Mouse (Mus musculus) embryonic facial prominence, embryonic 11.5 days (tissue): ENCODE data around the gene Atp8b5. TPM values are rescaled to one million over a fixed set of nuclear protein-coding genes. Genes with fewer than 3 reads are reported as not detected.

Source experiments
- ATAC-seq: fragments of 200-750 bp; cut with Nextera tagmentation; replicated peaks from 2 replicates; pipeline ENCODE4 v1.8.0; 2017; ENCODE audit warnings: low read depth; ENCODE audit not compliant: insufficient number of reproducible peaks, low FRiP score, low TSS enrichment
- DNase-seq: peaks from one replicate; pipeline ENCODE4 v3.0.0-alpha.2; 2015; ENCODE audit warnings: low spot score
- H3K27ac ChIP-seq: fragments of 300-500 bp; sonication (generic); replicated peaks from 2 replicates; pipeline ENCODE4 v1.5.1; 2014; ENCODE audit warnings: mild to moderate bottlenecking, low read depth, low read length, control low read depth
- H3K27me3 ChIP-seq: fragments of 300-500 bp; sonication (generic); 2 replicates; pipeline ENCODE4 v1.6.1; 2014; ENCODE audit warnings: mild to moderate bottlenecking, low read length, moderate library complexity, mixed read lengths; ENCODE audit not compliant: control insufficient read depth, insufficient read depth
- H3K36me3 ChIP-seq: fragments of 300-500 bp; sonication (generic); replicated peaks from 2 replicates; pipeline ENCODE4 v1.6.1; 2014; ENCODE audit warnings: low read depth, mild to moderate bottlenecking, low read length, moderate library complexity, mixed read lengths; ENCODE audit not compliant: control insufficient read depth, insufficient read depth
- H3K4me1 ChIP-seq: fragments of 300-500 bp; sonication (generic); 2 replicates; pipeline ENCODE4 v1.6.1; 2014; ENCODE audit warnings: low read length, mixed read lengths; ENCODE audit not compliant: control insufficient read depth, insufficient read depth
- H3K4me2 ChIP-seq: fragments of 300-500 bp; sonication (generic); 2 replicates; pipeline ENCODE4 v1.6.1; 2014; ENCODE audit warnings: low read depth, mild to moderate bottlenecking, control low read depth, low read length, moderate library complexity
- H3K4me3 ChIP-seq: fragments of 300-500 bp; sonication (generic); 2 replicates; pipeline ENCODE4 v1.5.1; 2014; ENCODE audit warnings: low read depth, low read length, control low read depth
- H3K9ac ChIP-seq: fragments of 300-500 bp; sonication (generic); replicated peaks from 2 replicates; pipeline ENCODE4 v1.6.1; 2014; ENCODE audit warnings: mild to moderate bottlenecking, control low read depth, low read length
- H3K9me3 ChIP-seq: fragments of 300-500 bp; sonication (generic); replicated peaks from 2 replicates; pipeline ENCODE4 v1.6.1; 2016; ENCODE audit warnings: mild to moderate bottlenecking, low read length, inconsistent platforms, mixed read lengths; ENCODE audit not compliant: control insufficient read depth
- WGBS: fragments of 180-500 bp; shearing (Covaris S2); extraction: QIAGEN DNeasy Blood & Tissue Kit; methylation state at CpG from one replicate; pipeline ENCODE4 v1.1.7; 2014; 5-methylcytosine and 5-hydroxymethylcytosine counted together
- polyA plus RNA-seq: library from polyadenylated mRNA; unstranded; fragments of >200 nt; fragmentation: Nextera tagmentation; extraction: Ambion mirVana; gene quantifications from 2 replicates; pipeline ENCODE4 v1.2.1, GENCODE M21; 2014

The Atp8b5 gene
- polyA plus RNA-seq, 1 experiment from 2014 or later: 0.58 TPM

DNA sequence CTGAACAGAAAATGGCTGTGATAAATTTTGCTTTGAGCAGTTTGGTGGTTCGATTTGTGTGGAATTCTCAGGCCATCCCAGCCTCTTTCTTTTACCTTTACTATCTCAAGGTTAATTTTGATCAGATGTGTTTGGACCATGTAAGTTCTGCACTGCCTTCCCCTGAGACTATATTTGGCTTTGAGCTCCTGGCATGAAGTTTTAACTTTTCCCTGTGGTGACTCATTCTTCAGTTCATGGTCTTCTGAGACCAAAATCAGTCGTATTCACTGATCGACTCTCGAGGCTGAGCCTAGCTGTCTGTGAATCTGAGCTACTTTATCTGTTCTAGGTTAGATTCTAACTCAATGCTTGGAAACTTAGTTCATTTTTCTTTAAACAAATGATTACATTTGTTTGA, 21.2 kb upstream of the Atp8b5 start:
- no peak for DNase-seq
- Histone ChIP-seq H3K4me1 (no peaks in the 10 kb centered on the region), H3K27ac (no peak overlapping the region), H3K9me3 (no peaks in the 10 kb centered on the region), H3K27me3 (no peaks in the 10 kb centered on the region), H3K36me3 (no peaks in the 10 kb centered on the region), H3K4me3 (no peak overlapping the region), H3K4me2 (no peak overlapping the region), H3K9ac (no peak overlapping the region)
- no peak for ATAC-seq
- 80% methylated on average over 4 of the region's 4 CpGs for WGBS

DNA sequence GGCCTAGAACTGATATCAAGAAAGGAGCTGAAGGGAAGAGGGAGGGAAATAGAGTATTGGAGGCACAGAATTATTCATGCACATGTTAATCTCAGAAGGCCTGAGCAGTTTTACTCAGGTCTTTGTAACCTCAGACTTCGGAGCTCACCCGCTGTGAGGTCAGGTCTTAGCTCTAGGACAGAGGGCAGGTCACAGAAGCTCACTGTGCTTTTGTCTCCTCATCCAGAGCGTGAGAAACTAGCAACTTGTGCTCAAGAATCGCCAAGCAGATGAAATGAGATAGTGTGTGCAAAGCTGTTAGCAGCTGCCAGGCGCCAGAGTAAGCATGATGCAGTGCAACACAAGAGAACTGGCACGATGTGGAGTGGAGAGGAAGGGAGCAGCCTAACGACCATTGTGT, 18.9 kb upstream of the Atp8b5 start:
- Histone ChIP-seq H3K27me3 (no peaks in the 10 kb centered on the region), H3K4me3 (no peak overlapping the region), H3K4me1 (no peaks in the 10 kb centered on the region), H3K36me3 (no peaks in the 10 kb centered on the region), H3K9me3 (no peaks in the 10 kb centered on the region), H3K27ac (no peak overlapping the region), H3K9ac (no peak overlapping the region), H3K4me2 (no peak overlapping the region)
- DNase-seq (no peak), ATAC-seq (no peak)
- WGBS: 53% methylated on average over 7 of the region's 7 CpGs

DNA sequence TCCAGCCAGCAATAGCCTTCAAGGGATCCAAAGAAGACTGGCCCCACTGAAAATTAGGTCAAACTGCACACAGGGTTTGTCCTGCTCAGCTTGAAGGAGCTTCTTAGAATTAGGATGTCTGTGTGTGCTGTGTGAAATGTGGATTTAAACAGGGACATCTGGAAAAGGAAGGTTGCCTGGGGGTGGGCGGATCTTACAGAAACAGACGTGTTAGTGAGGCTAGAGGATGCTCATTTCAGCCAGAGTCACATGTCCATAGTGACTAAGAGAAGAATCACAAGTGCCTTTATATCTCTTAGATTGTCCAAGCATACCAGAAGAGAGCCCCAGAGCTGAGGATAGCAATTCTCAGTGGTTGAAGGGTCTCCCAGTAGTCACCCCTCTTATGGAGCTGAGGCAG, 18.1 kb upstream of the Atp8b5 start:
- Histone ChIP-seq H3K27me3 (no peaks in the 10 kb centered on the region), H3K4me1 (no peaks in the 10 kb centered on the region), H3K4me3 (no peak overlapping the region), H3K27ac (no peak overlapping the region), H3K36me3 (no peaks in the 10 kb centered on the region), H3K9ac (no peak overlapping the region), H3K4me2 (no peak overlapping the region), H3K9me3 (no peaks in the 10 kb centered on the region)
- ATAC-seq (no peak), DNase-seq (no peak)
- WGBS: 66% methylated on average over 2 of the region's 2 CpGs

DNA sequence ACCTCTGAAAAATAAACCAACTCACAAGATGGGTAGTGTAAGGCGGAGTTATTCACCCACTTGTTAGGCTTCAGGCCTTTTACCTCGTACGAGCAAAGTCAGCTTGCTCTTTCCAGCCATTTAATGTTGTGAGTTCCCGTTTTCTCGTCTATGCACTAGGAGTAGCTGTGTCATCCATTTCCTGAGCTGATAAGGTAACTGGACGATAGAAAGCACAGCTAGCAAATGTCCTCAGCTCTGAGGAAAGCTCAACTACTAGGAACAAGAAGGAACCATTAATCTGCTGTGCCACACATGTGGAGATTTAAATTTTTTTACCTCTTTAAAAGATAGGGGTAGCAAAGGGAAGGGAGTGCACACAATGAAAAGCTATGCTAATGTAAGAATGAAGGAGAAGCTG, 15.7 kb upstream of the Atp8b5 start:
- Histone ChIP-seq H3K36me3 (no peaks in the 10 kb centered on the region), H3K27ac (no peak overlapping the region), H3K4me1 (no peaks in the 10 kb centered on the region), H3K4me3 (no peak overlapping the region), H3K27me3 (no peaks in the 10 kb centered on the region), H3K9me3 (no peaks in the 10 kb centered on the region), H3K4me2 (no peak overlapping the region), H3K9ac (no peak overlapping the region)
- ATAC-seq (no peak), DNase-seq (no peak)
- WGBS: 86% methylated on average over 6 of the region's 6 CpGs

DNA sequence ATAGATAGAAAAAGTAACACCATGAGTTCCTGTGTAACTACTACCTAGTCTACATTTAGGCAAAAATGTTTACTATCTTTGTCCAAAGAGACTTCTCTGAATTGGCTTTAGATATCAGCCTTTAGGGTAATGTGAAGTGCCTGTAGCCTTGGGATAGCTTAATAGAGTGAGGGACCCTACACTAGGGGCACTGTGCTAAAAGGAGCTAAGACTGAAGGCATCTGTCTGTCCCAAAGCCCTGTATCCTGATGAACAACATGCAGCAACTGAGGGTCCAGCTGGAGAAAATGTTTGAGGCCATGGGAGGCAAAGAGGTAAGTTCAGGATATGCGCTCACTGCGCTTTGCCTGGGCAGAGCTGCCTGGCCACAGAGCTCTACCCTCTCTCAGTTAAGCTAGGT, 9.9 kb upstream of the Atp8b5 start:
- no peaks in the 10 kb centered on the region; the same call in 1 of the 2 replicates for H3K4me1 ChIP-seq
- no peak overlapping the region for H3K4me3 ChIP-seq
- H3K27me3 ChIP-seq: no peaks in the 10 kb centered on the region
- no peaks in the 10 kb centered on the region for H3K9me3 ChIP-seq
- 91% methylated on average over 2 of the region's 2 CpGs for WGBS
- H3K9ac ChIP-seq: no peak overlapping the region
- no peak overlapping the region for H3K4me2 ChIP-seq
- DNase-seq (no peak), ATAC-seq (no peak)
- H3K27ac ChIP-seq: no peak overlapping the region
- no peaks in the 10 kb centered on the region for H3K36me3 ChIP-seq

GRCm38 (mm10) chr4:43258556-43258955, 8.4 kb upstream of the Atp8b5 start:
- no peak overlapping the region for H3K4me3 ChIP-seq
- H3K27me3 ChIP-seq: no peaks in the 10 kb centered on the region
- no peaks in the 10 kb centered on the region for H3K36me3 ChIP-seq
- H3K27ac ChIP-seq: no peak overlapping the region
- H3K4me2 ChIP-seq: no peak overlapping the region
- WGBS: 86% methylated on average over 4 of the region's 4 CpGs
- DNase-seq: no peak
- no peaks in the 10 kb centered on the region for H3K9me3 ChIP-seq
- no peaks in the 10 kb centered on the region; the same call in 1 of the 2 replicates for H3K4me1 ChIP-seq
- no peak overlapping the region for H3K9ac ChIP-seq
- ATAC-seq: no peak

DNA sequence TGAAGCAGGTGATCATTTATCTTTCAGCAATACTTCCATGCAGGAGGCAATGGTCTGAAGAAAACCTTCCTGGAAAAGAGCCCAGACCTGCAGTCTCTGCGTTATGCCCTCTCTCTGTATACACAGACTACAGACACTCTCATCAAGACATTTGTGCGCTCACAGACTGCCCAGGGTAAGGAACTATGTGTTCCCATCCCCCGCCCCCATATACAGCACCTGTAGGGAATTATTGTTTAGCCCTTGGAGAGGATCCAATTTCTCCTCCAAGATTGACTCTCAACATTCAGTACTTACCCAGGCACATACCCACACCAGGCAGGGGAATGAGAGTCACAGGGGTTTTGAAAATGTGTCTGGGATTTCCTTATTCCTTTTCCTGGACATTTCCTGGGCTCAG, 7.5 kb upstream of the Atp8b5 start:
- DNase-seq (peak; percentile 73), ATAC-seq (no peak)
- H3K9me3 ChIP-seq: no peaks in the 10 kb centered on the region
- H3K4me1 ChIP-seq: no peaks in the 10 kb centered on the region; the same call in 1 of the 2 replicates
- no peaks in the 10 kb centered on the region for H3K27me3 ChIP-seq
- H3K9ac ChIP-seq: no peak overlapping the region
- H3K36me3 ChIP-seq: no peaks in the 10 kb centered on the region
- no peak overlapping the region for H3K4me2 ChIP-seq
- WGBS: 51% methylated on average over 3 of the region's 3 CpGs
- H3K27ac ChIP-seq: no peak overlapping the region
- H3K4me3 ChIP-seq: no peak overlapping the region

DNA sequence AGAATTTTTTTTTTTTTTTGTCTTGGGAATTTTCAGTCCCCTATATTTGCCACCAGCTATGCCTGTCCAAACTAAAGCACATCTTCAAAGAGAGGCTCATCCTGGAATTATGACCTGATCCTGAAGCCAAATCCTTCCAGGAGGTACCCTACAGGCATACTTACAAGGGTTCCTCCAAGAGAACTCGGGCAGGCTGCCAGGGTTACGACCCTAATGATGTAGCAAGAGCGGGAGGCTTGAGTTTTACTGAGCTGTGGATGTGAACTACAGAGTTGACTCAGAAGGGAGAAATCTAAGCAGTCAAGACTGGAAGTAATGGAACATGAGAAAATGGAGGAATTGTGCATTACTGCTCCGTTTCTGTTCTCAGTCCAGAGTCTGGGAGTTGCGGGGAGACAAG, 6.9 kb upstream of the Atp8b5 start:
- Histone ChIP-seq H3K4me1 (no peaks in the 10 kb centered on the region; the same call in 1 of the 2 replicates), H3K27ac (no peak overlapping the region), H3K27me3 (no peaks in the 10 kb centered on the region), H3K9me3 (no peaks in the 10 kb centered on the region), H3K36me3 (no peaks in the 10 kb centered on the region), H3K9ac (no peak overlapping the region), H3K4me3 (no peak overlapping the region), H3K4me2 (no peak overlapping the region)
- ATAC-seq (no peak), DNase-seq (peak; percentile 7)
- WGBS: 71% methylated on average over 5 of the region's 5 CpGs
